Mouse (Mus musculus) forebrain, postnatal 0 days (tissue): ENCODE results near the gene Emc6. TPM values are rescaled to one million over a fixed set of nuclear protein-coding genes. Genes with fewer than 3 reads are reported as not detected.
A peak's percentile ranks its signal among the peaks of the same experiment; 100 is the strongest.

Experiments
- ATAC-seq: fragments of 200-750 bp; cut with Nextera tagmentation; 2 replicates; pipeline ENCODE4 v1.8.0; 2017; ENCODE audit warnings: mild to moderate bottlenecking, moderate library complexity
- DNase-seq: peaks from one replicate; pipeline ENCODE4 v3.0.0-alpha.2; 2015
- H3K27ac ChIP-seq: fragments of 300-500 bp; sonication (generic); 2 replicates; pipeline ENCODE4 v1.5.1; 2014; ENCODE audit warnings: low read depth, mild to moderate bottlenecking, antibody characterized with exemption, low read length, moderate library complexity, mixed read lengths
- H3K27me3 ChIP-seq: fragments of 300-500 bp; sonication (generic); 2 replicates; pipeline ENCODE4 v1.6.1; 2014; ENCODE audit warnings: mild to moderate bottlenecking, low read length, mixed read lengths; ENCODE audit not compliant: insufficient read depth
- H3K36me3 ChIP-seq: fragments of 300-500 bp; sonication (generic); 2 replicates; pipeline ENCODE4 v1.6.1; 2014; ENCODE audit warnings: mild to moderate bottlenecking, moderate library complexity; ENCODE audit not compliant: insufficient read depth
- H3K4me1 ChIP-seq: fragments of 300-500 bp; sonication (generic); 2 replicates; pipeline ENCODE4 v1.6.1; 2014; ENCODE audit warnings: antibody characterized with exemption; ENCODE audit not compliant: insufficient read depth
- H3K4me2 ChIP-seq: fragments of 300-500 bp; sonication (generic); 2 replicates; pipeline ENCODE4 v1.6.1; 2014; ENCODE audit warnings: low read depth, mild to moderate bottlenecking, moderate library complexity
- H3K4me3 ChIP-seq: fragments of 300-500 bp; sonication (generic); 2 replicates; pipeline ENCODE4 v1.5.1; 2014; ENCODE audit warnings: low read depth, low read length, mixed read lengths
- H3K9ac ChIP-seq: fragments of 300-500 bp; sonication (generic); 2 replicates; pipeline ENCODE4 v1.6.1; 2014; ENCODE audit warnings: mild to moderate bottlenecking
- H3K9me3 ChIP-seq: fragments of 300-500 bp; sonication (generic); 2 replicates; pipeline ENCODE4 v1.6.1; 2016; ENCODE audit warnings: low read length
- CTCF ChIP-seq: sonication (generic); IDR thresholded peaks from 2 replicates; pipeline ENCODE4 v1.5.1; 2016; ENCODE audit warnings: antibody characterized with exemption, control low read depth, low read depth
- WGBS: fragments of 180-500 bp; shearing (Covaris S2); extraction: QIAGEN DNeasy Blood & Tissue Kit; methylation state at CpG from one replicate; pipeline ENCODE4 v1.1.7; 2014; 5-methylcytosine and 5-hydroxymethylcytosine counted together
- polyA plus RNA-seq: library from polyadenylated mRNA; unstranded; fragments of >200 nt; fragmentation: Nextera tagmentation; extraction: Ambion mirVana; gene quantifications from 2 replicates; pipeline ENCODE4 v1.2.1, GENCODE M21; 2015
- total RNA-seq: library from RNA; depleted of rRNA; stranded (reverse); fragments of >200 nt; gene quantifications from 2 replicates; pipeline ENCODE4 v1.2.3, GENCODE M21; 2014

Gene Emc6
- total and polyA plus RNA-seq, 2 experiments from 2014 or later: 127 to 182 TPM

DNA sequence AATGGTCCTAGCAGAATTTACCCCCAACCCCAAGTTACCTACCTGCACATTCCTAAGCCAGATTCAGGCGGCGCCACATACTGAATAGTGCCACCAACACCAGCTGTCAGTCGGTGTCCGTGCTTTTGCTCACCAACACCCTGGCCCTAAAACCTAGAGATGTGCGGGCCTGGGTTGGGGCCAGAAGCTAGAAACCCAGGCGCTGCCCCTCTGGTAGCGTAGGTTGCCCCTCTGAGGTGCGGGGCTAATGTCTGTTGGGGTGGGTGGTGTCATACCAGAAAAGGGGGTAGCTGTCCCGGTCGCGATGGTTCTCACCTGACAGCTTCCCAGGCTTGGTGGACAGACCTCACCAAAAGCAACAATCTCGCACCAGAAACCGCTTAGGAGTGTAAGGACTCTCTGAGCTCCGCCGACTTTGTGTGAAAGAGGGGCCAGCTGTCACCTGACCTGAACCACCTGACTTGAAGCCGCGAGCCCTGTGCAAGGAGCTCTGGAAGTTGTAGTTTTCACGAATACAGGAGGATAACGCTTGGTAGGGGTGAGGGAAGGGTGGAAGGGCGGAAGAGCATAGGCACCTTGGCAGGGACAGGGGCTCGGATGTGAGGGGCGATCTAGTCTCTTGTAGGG, 21.9 kb upstream of the Emc6 start, which contains the start of gene Ctns:
Ctns (minus strand) TSS at position 440 of the 627 bp plus-strand sequence.
- Histone ChIP-seq H3K9me3 (no peaks in the 10 kb centered on the region), H3K27me3 (no peaks in the 10 kb centered on the region; the same call in 1 of the 2 replicates), H3K9ac (peak within 1 kb of the TSS; percentile 68), H3K36me3 (peaks cover 10% of the 10 kb centered on the region), H3K4me1 (peaks cover 20% of the 10 kb centered on the region), H3K4me3 (peak within 1 kb of the TSS; percentile 78), H3K4me2 (peak within 1 kb of the TSS; percentile 97), H3K27ac (peak within 1 kb of the TSS; percentile 69; the same call in 1 of the 2 replicates)
- DNase-seq (peak; percentile 92), ATAC-seq (peak; percentile 97)
- TF ChIP-seq CTCF: no peak; the same call in 1 of the 2 replicates
- under 1% methylated on average over 22 of the region's 22 CpGs for WGBS

DNA sequence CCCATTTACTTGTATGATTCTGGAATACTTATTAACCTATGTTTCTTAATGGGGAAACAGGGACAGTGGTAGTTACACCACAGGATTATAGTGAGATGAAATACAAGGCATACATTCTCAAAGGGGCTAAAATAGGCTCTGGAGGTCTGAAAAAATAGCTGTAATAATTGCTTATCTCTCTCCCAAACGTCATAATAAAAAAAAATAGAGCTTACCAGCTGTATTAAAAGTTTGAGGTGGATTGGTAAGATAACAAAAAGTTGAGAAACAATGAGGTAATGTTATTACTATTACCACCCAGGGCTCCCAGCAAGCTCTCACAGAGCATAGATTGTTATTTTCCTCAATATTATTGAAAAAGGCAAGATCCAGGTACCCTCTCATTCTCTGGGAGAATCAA, 21.4 kb upstream of the Emc6 start:
- DNase-seq: no peak
- WGBS: 12% methylated on average over 1 of the region's 1 CpGs
- Histone ChIP-seq H3K27me3 (no peaks in the 10 kb centered on the region; the same call in 1 of the 2 replicates), H3K36me3 (peaks cover 10% of the 10 kb centered on the region), H3K4me1 (peaks cover 20% of the 10 kb centered on the region), H3K4me2 (peak overlapping the region; percentile 97), H3K9me3 (no peaks in the 10 kb centered on the region), H3K27ac (no peak overlapping the region), H3K4me3 (peak overlapping the region; percentile 78), H3K9ac (peak overlapping the region; percentile 68; the same call in 1 of the 2 replicates)
- no peak for ATAC-seq
- no peak for TF ChIP-seq CTCF

DNA sequence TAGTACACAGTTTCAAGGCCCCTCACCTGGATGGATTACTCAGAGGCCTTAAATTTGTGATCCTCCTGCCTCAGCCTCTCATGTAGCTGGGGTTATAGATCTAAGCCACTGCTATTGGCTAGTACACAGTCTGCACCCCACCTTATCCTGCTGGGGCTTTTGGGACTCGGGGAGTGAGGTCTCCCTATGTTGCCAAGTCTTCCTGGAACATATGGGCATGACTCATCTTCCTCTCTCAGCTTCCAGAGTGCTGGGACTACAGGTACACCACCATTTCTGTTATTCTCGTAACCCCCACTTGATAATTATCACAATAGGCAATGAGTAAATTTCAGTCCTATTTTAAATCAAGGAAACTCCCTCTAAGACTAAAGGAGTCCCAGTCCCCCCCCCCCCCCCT, 17.6 kb upstream of the Emc6 start:
- H3K27me3 ChIP-seq: no peaks in the 10 kb centered on the region
- H3K4me3 ChIP-seq: no peak overlapping the region
- no peak for ATAC-seq
- 76% methylated on average over 2 of the region's 2 CpGs for WGBS
- no peak overlapping the region for H3K27ac ChIP-seq
- H3K36me3 ChIP-seq: peaks cover 40% of the 10 kb centered on the region
- H3K4me1 ChIP-seq: peaks cover 15% of the 10 kb centered on the region; the same call in 1 of the 2 replicates
- H3K4me2 ChIP-seq: no peak overlapping the region
- no peak for TF ChIP-seq CTCF
- H3K9ac ChIP-seq: no peak overlapping the region
- no peaks in the 10 kb centered on the region for H3K9me3 ChIP-seq
- no peak for DNase-seq

DNA sequence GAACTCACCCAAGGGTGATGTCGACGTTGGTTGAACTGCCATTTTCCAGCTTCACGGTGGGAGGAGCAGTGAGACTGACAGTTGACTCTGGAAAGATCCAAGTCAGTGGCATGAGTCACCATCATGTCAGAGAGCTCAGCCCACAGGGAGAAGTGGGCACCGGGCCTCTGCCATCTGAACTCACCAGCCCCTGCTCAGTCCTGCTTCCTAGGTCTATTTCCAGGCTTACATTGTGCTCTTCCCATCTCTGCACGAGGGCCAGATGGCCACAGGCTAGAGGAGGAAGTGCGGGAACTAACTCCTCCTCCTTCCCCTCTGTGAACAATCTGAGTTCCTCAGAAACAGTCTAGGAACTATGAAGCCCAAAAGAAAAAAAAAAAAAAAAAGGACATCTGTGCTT, 16.2 kb upstream of the Emc6 start:
- WGBS: 83% methylated on average over 6 of the region's 6 CpGs
- H3K9me3 ChIP-seq: no peaks in the 10 kb centered on the region
- H3K36me3 ChIP-seq: peaks cover 53% of the 10 kb centered on the region
- no peak overlapping the region for H3K4me3 ChIP-seq
- H3K27ac ChIP-seq: no peak overlapping the region
- H3K9ac ChIP-seq: no peak overlapping the region
- no peak overlapping the region for H3K4me2 ChIP-seq
- DNase-seq (no peak), ATAC-seq (0 out of 2 replicates have a peak, but pooled peaks have one; percentile 12)
- H3K4me1 ChIP-seq: peaks cover 11% of the 10 kb centered on the region; the same call in 1 of the 2 replicates
- no peak for TF ChIP-seq CTCF
- no peaks in the 10 kb centered on the region for H3K27me3 ChIP-seq

DNA sequence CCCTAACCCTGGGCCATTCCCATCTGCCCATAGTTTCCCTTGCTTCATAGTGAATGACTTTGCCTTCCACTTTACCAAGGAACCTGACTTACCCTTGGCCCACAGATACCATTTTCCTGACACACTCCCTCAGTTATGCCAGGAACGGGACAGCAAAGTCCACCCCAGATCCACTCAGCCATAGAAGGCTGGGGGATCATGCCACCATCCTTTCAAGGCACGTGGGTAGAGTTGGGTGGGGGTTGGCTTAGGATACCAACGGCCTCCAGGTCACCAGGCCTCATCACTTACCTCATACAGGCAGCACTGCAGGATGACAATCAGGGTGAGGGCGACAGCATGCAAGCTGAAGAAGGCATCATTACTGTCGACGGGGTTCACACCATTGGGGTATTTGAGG, 10.4 kb upstream of the Emc6 start:
- H3K9ac ChIP-seq: no peak overlapping the region
- no peak for DNase-seq
- H3K27me3 ChIP-seq: no peaks in the 10 kb centered on the region
- H3K27ac ChIP-seq: no peak overlapping the region
- no peak for TF ChIP-seq CTCF
- no peak overlapping the region for H3K4me3 ChIP-seq
- 95% methylated on average over 6 of the region's 6 CpGs for WGBS
- no peaks in the 10 kb centered on the region for H3K9me3 ChIP-seq
- no peak for ATAC-seq
- H3K36me3 ChIP-seq: peaks cover 67% of the 10 kb centered on the region
- no peaks in the 10 kb centered on the region for H3K4me1 ChIP-seq
- no peak overlapping the region for H3K4me2 ChIP-seq

DNA sequence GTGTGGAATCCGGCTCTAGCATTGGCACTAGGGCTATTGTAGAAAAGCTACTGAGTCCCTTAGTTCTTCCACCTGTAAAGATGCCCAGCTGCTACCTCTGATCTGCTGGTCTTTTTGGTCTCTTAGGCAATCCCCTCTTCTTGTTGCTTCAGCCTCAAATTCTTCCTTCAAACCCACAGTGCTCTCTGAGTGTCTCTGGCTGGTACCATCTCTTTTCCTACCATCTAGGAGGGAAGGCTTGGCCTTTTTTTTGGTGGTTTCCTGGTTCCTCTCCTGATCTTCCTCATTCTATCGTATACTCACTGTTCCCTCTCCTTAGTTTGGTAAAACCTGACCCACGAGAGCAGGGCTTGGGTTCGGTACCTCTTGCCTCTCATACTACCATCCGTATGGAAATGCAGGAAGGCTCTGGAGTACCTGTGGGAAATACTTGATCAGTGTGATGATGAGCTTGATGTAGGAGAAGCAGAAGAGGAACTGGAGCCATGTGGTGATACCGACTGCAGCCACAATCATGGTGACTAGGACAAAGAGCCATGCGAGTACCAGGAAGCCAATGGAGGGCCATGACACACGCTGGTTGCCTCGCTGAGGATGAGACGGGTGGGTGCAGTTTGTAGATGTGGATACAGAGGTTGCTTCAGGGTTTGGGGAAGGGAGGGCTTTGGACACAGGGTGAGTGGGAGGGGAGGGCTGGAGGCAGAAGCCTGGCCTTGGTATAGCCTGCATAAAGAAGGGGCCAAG, 9.2 kb upstream of the Emc6 start:
- 90% methylated on average over 10 of the region's 10 CpGs for WGBS
- no peak for TF ChIP-seq CTCF
- peaks cover 57% of the 10 kb centered on the region for H3K36me3 ChIP-seq

DNA sequence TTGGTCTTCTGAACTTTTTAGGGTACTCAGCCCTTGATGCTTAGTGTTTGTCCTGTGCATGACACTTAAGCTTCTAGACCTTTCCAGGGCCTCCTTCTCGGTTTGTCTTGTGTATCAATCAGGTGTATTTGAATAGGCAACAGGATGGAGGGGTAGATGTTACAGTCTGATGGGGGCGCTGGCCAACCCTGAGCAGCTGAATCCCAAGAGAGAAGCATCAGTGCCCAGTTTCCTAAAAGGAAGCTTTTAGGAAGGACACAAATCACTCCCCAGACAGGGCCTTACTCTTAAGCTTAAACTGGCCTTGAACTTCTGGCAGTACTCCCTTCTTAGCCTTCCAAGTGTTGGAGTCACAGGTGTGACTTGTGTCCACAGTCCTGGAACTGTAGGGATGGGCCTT, 1.1 kb upstream of the Emc6 start:
- ATAC-seq: no peak
- 6% methylated on average over 2 of the region's 2 CpGs for WGBS
- H3K27ac ChIP-seq: peak overlapping the region; percentile 42; the same call in 1 of the 2 replicates
- H3K36me3 ChIP-seq: peaks cover 19% of the 10 kb centered on the region
- no peak for DNase-seq
- H3K4me2 ChIP-seq: peak overlapping the region; percentile 67
- peak overlapping the region; percentile 71 for H3K9ac ChIP-seq
- TF ChIP-seq CTCF: no peak; the same call in 1 of the 2 replicates
- peak overlapping the region; percentile 95 for H3K4me3 ChIP-seq
- peaks cover 20% of the 10 kb centered on the region for H3K4me1 ChIP-seq
- no peaks in the 10 kb centered on the region for H3K9me3 ChIP-seq
- no peaks in the 10 kb centered on the region for H3K27me3 ChIP-seq

More for the DNA sequence above, 9.2 kb upstream of the Emc6 start:
- ATAC-seq: no peak
- Histone ChIP-seq H3K9ac (no peak overlapping the region), H3K4me2 (no peak overlapping the region), H3K4me3 (no peak overlapping the region), H3K9me3 (no peaks in the 10 kb centered on the region), H3K27me3 (no peaks in the 10 kb centered on the region), H3K4me1 (no peaks in the 10 kb centered on the region), H3K27ac (no peak overlapping the region)
- no peak for DNase-seq
